Mouse (Mus musculus): ENCODE measurements around the gene Scrn3.

The Scrn3 gene

DNA sequence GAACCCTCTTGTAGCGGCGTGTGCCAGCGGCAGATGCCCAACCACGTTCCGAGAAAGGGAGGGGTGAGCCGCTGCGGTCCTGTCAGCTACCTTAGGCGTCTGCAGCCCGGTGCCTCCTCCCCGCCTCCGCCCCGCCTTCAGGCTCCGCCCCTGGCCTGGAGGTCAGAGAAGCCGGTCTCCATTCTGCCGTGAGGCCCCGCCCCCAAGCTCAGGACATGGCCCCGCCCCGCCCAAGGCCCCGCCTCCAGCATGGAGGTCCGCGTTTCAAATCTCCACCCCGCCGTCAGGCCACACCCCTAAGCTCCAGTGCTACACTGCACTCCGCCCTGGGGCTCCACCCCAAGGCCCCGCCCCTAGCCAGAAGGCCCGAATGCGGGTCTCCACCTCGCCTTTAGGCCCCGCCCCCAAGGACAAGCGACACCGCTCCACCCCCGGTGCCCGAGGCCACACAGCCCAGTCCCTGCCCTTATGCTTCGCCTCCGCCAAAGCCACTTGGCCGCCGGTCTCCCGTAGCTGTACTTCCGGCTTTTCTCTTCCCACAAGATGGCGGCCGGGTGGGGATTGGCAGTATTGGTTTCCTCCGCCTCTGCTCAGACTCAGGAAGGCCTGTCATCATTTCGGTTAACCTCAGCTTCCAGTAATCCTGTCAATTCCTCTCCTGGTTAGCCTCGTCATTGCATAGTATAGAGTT is 74.1 kb downstream of the Scrn3 start, which contains the start of gene Gpr155:
Gene Gpr155, minus strand, starts transcription at position 217 of the 691 bp plus-strand sequence.
- peak; percentile 100 for DNase-seq
